Mouse (Mus musculus) liver, postnatal 0 days (tissue): ENCODE results near the gene Insr.
"Not testable (repeated sequence)": the region's sequence is repeated elsewhere in the genome, so short reads cannot be mapped to it uniquely, and the experiment has no call there.

Source experiments
- CTCF ChIP-seq: sonication (generic); IDR thresholded peaks from 2 replicates; pipeline ENCODE4 v1.5.1; 2016; ENCODE audit warnings: antibody characterized with exemption, low read depth
- EP300 ChIP-seq: IDR thresholded peaks from 2 replicates; pipeline ENCODE4 v1.6.1; 2016; ENCODE audit warnings: antibody characterized with exemption, low read depth, mild to moderate bottlenecking

DNA sequence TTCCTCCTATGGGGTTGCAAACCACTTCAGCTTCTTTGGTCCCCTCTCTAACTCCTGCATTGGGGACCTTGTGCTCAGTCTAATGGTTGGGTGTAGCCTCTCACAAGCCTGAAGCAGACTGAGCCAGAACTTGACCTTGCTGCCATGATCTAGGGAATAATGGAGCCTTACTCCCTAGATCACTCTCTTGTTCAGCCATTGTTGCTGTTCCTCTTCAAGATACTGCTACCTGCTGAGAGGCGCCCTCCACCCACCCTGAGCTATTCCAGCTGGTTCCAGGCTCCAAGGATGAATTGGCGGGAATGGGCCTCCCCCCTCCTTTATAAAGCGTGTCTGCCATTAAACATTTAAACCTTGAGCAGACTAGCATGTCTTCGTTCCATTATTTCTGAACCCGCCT lies 179.0 kb downstream of the Insr start:
- TF ChIP-seq CTCF, EP300: not testable (repeated sequence)
